Mouse (Mus musculus) myocyte (in vitro differentiated cells): ENCODE results near the gene Ptprg.

Source experiments
- CEBPB ChIP-seq: IDR thresholded peaks from 2 replicates; pipeline ENCODE4 v1.6.1; 2011; ENCODE audit warnings: mild to moderate bottlenecking, moderate library complexity; ENCODE audit not compliant: poor library complexity, insufficient read depth, severe bottlenecking
- E2F4 ChIP-seq: IDR thresholded peaks from one replicate; pipeline ENCODE4 v1.6.1; 2011; ENCODE audit warnings: mild to moderate bottlenecking, control low read depth, moderate library complexity; ENCODE audit not compliant: insufficient read depth
- MAX ChIP-seq: IDR thresholded peaks from one replicate; pipeline ENCODE4 v1.6.1; 2011; ENCODE audit warnings: low read depth, mild to moderate bottlenecking, control low read depth
- MYOG ChIP-seq, 3 experiments: IDR thresholded peaks; one replicate each; pipeline ENCODE4 v1.6.1; 2011; ENCODE audit warnings: control low read depth in 2 of 3, low read depth in 2 of 3, mild to moderate bottlenecking in 2 of 3; ENCODE audit not compliant: insufficient read length in 2 of 3, control insufficient read depth in 1 of 3, insufficient read depth in 1 of 3
- POLR2A ChIP-seq: IDR thresholded peaks from one replicate; pipeline ENCODE4 v1.6.1; 2011; ENCODE audit warnings: low read depth, mild to moderate bottlenecking, control low read depth, moderate library complexity; ENCODE audit not compliant: insufficient read length
- POLR2AphosphoS2 ChIP-seq: IDR thresholded peaks from one replicate; pipeline ENCODE4 v1.6.1; 2011; ENCODE audit warnings: low read depth, control low read depth; ENCODE audit not compliant: insufficient read length
- REST ChIP-seq: IDR thresholded peaks from one replicate; pipeline ENCODE4 v1.6.1; 2011; ENCODE audit warnings: mild to moderate bottlenecking, control low read depth, moderate library complexity; ENCODE audit not compliant: insufficient read depth, insufficient read length
- SRF ChIP-seq: IDR thresholded peaks from one replicate; pipeline ENCODE4 v1.6.1; 2011; ENCODE audit warnings: low read depth; ENCODE audit not compliant: control insufficient read depth, insufficient read length
- TCF12 ChIP-seq: IDR thresholded peaks from one replicate; pipeline ENCODE4 v1.6.1; 2011; ENCODE audit warnings: mild to moderate bottlenecking, control low read depth; ENCODE audit not compliant: poor library complexity, insufficient read depth, severe bottlenecking
- TCF3 ChIP-seq: IDR thresholded peaks from one replicate; pipeline ENCODE4 v1.6.1; 2011; ENCODE audit warnings: low read depth, control low read depth; ENCODE audit not compliant: insufficient read length
- USF1 ChIP-seq: IDR thresholded peaks from one replicate; pipeline ENCODE4 v1.6.1; 2011; ENCODE audit warnings: low read depth, mild to moderate bottlenecking, control low read depth, moderate library complexity

GRCm38 (mm10) chr14:12162331-12162854 lies 609.1 kb downstream of the Ptprg start:
- no peak for TF ChIP-seq CEBPB
- TF ChIP-seq POLR2A: no peak
- TF ChIP-seq MAX: no peak
- no peak for TF ChIP-seq TCF12
- no peak for TF ChIP-seq POLR2AphosphoS2
- TF ChIP-seq E2F4: no peak
- no peak for TF ChIP-seq TCF3
- no peak for TF ChIP-seq USF1
- no peak for TF ChIP-seq SRF
- TF ChIP-seq REST: no peak
- TF ChIP-seq MYOG (IDR thresholded peaks at IDR 0.05; ENCODE audit: control insufficient read depth in 1 of 3, insufficient read depth in 1 of 3, insufficient read length in 2 of 3, low read depth in 2 of 3): no peak
